Mouse (Mus musculus): ENCODE results near the gene Zfp324.

DNA sequence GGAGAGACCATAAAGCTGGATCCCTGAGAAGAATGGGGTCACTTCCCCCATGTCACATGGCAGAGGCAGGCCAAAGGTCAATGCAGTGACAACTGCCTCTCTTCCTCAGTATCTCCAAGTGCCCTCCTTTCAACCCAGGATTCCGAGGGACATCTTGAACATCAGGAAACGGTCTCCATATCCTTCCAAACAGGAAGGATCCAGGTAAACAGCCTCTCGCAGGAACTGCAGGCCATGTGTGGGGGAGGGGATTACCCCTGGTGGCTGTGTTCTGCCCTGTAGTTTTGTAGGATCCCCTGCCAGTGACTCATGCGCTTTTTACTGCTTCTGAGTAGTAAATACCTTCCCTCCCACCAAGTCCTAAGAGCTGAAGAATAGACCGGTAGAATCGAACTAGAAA, 14.1 kb downstream of the Zfp324 start:
- TF ChIP-seq CTCF (IDR thresholded peaks at IDR 0.05; ENCODE audit: low read depth, low read length) (no peak), EP300 (IDR thresholded peaks at IDR 0.05; ENCODE audit: insufficient read depth, low read depth, low read length) (no peak)

All from ES-Bruce4 (cell line).